Mouse (Mus musculus) heart, adult 2 months (tissue): ENCODE measurements at regions not wholly inside any gene's neighbourhood (a gene's known extent, or its start where the extent isn't known, plus 50 kb on each side); places are given as distances from the start of the nearest gene placed in this dataset.

Experiments
- CTCF ChIP-seq: fragments of 200-600 bp; IDR thresholded peaks from 2 replicates; pipeline ENCODE4 v1.8.1; 2022; ENCODE audit warnings: antibody characterized with exemption, mild to moderate bottlenecking, moderate library complexity
- EP300 ChIP-seq: fragments of 200-500 bp; IDR thresholded peaks from 2 replicates; pipeline ENCODE4 v1.6.1; 2011; ENCODE audit warnings: low read depth, low read length, control low read depth; ENCODE audit not compliant: insufficient read depth
- POLR2A ChIP-seq: fragments of 200-500 bp; IDR thresholded peaks from 2 replicates; pipeline ENCODE4 v1.6.1; 2011; ENCODE audit warnings: mild to moderate bottlenecking, low read depth, low read length, control low read depth; ENCODE audit not compliant: insufficient read depth

DNA sequence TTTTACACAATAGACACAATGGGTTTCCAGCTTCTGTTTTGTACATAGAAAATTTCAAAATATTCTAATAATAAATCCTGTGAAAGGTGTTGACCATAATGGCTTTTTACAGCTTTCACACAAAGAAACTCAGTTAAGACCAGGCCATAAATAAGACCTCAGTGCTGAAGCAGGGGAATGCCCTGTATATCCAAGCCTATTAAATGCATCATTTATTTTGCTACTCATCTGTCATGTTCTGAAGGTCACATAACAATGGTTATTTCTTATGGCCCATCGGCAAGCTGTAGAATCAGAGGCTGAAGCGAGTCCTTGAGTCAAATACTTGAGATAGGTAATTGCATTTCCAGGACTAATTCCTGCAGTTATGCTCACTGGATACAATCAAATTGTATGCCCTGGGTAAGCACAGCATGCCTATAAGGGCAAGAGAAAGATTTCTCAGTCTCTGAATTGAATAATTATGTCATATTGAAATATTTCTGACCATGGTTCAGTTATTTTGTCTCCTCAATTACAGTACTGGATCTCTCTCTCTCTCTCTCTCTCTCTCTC lies 874.6 kb upstream of the Lrrc4c start:
- TF ChIP-seq EP300 (no peak), POLR2A (no peak), CTCF (no peak)
